Mouse (Mus musculus): Measurements from ENCODE around the gene 3110009E18Rik.
A peak's percentile ranks its signal among the peaks of the same experiment; 100 is the strongest.

The 3110009E18Rik gene

GRCm38 (mm10) chr1:120120969-120121811 lies at the start of gene 3110009E18Rik, which contains the start of gene Dbi:
3110009E18Rik (plus strand) TSS chr1:120121187.
Dbi (minus strand) TSS chr1:120121078.
- peak; percentile 96 for DNase-seq

GRCm38 (mm10) chr1:120072900-120073299 lies 48.1 kb upstream of the 3110009E18Rik start:
- peak; percentile 90 for DNase-seq

- peak; percentile 92 for DNase-seq
Observed at GRCm38 (mm10) chr1:120073519-120074306, 47.3 kb upstream of the 3110009E18Rik start, which contains the start of gene Tmem37. Tmem37 (minus strand) TSS chr1:120074074.

GRCm38 (mm10) chr1:120074307-120074702 lies 46.7 kb upstream of the 3110009E18Rik start:
- DNase-seq: no peak

- DNase-seq: peak; percentile 74
Observed at GRCm38 (mm10) chr1:120074931-120075330, 46.1 kb upstream of the 3110009E18Rik start.

- no peak for DNase-seq
Observed at GRCm38 (mm10) chr1:120075507-120075906, 45.5 kb upstream of the 3110009E18Rik start.

DNA sequence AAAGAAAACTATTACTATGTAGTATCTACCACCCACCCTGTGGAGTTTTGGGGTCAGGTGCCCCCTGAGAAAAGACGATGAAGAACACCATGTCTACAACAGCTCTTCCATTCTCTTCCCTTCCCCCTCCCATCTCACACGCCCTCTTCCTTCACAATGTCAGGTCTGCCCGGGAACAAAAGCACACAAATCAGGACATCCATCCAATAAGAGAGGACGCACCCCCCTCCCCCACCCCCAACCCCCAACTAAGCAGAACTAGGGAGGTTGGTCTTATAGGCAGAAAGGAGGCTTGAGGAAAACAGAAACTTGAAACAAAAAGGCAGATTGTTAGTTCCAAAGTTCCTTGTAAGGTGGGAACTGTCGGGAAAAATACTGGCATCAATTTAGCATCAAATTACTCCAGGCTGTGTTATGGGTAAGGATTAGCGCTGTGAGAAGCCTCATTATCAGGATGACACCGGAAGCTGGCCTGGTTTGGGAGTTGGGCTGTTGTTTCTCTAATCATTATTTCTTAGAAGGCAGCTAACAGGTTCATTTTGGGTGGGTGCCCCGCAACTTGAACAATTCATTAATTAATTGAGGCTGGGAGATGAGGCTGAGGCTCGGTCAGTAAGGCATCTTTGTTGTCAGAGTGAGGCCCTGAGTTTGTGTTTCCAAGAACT lies 43.1 kb upstream of the 3110009E18Rik start:
- no peak for DNase-seq

DNA sequence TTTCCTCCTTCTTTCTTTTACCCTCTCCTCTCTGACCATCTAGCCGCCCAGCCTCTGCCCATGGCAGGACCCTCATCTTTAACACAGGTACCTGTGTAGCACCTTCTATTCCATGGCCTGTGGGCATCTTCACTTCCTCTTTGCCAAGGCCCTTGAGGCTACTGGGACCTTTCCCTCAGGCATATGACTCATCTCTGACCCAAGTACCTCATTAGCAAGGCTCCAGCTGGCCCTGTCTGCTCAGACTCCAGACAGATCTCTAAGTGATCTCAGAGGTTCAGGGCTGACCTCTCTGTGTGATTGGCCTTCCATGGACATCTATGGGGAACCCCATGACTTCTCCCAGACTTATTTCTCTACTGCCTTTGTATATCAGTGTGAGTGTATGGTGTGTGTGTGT lies 40.4 kb upstream of the 3110009E18Rik start:
- DNase-seq: no peak

- no peak for DNase-seq
Observed at GRCm38 (mm10) chr1:120082957-120083585, 37.9 kb upstream of the 3110009E18Rik start.

GRCm38 (mm10) chr1:120083921-120084517 lies 37.0 kb upstream of the 3110009E18Rik start:
- no peak for DNase-seq

GRCm38 (mm10) chr1:120085696-120086095 lies 35.3 kb upstream of the 3110009E18Rik start:
- no peak for DNase-seq

DNA sequence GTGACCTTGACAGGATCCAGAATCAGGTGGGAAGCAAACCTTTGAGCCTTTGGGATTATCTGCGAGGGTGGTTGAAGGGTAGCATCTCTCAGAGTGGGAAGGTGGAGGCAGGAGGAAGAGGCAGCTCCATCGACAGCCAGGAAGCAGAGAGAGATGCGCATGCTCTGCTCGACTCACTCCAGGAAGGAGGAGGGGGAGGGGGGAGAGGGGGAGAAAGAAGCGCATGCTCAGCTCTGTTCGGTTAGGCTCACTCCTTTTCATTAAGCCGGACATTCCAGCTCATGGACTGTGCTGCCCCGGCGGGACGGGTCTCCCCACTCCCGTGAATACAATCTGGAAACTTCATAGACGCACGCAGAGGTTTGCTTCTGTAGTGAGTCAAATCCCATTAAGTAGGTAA lies 34.3 kb upstream of the 3110009E18Rik start:
- no peak for DNase-seq

DNA sequence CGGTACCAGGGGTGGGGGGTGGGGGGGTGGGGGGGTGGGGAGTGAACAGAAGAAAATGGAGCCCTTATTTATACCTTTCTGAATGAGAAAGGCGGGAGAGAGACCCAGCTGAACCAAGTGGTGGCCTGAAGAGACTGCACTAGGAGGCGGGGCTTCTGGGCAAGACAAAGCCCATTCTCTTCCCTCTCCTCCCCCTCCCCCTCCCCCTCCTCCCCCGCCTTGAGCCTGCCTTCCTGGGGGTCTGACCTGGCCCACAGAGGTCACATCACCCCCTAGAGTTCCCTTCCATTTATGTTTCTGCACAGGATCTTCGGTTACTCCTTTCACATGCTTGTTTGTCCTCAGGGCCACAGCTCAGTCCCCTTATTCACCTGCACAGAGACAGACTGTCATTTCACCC lies 31.8 kb upstream of the 3110009E18Rik start:
- DNase-seq: no peak

GRCm38 (mm10) chr1:120090880-120091570 lies 30.0 kb upstream of the 3110009E18Rik start:
- no peak for DNase-seq

DNA sequence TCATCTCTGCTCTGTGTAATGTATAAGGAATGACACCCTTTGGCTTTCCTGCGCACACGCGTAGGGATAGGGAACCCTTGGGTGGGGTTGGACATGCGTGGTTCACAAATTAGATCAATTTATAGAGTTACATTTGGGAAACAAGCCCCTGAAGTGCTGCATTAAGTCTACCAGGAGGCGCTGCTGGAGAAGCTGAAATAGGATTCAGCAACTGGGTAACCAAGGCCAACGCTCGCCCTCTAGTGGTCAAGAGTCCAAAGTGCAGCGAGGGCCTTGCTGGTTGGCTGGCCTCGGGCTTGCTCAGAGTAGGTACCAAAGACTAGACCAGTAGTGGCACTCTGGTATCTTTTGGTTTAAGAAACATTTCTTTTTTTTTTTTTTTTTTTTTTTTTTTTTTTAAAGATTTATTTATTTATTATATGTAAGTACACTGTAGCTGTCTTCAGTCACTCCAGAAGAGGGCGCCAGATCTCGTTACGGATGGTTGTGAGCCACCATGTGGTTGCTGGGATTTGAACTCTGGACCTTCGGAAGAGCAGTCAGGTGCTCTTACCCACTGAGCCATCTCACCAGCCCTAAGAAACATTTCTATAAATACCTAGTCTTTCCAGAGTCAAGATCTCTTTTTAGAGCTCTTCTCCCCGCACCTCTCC lies 27.4 kb upstream of the 3110009E18Rik start:
- DNase-seq: peak; percentile 91

DNA sequence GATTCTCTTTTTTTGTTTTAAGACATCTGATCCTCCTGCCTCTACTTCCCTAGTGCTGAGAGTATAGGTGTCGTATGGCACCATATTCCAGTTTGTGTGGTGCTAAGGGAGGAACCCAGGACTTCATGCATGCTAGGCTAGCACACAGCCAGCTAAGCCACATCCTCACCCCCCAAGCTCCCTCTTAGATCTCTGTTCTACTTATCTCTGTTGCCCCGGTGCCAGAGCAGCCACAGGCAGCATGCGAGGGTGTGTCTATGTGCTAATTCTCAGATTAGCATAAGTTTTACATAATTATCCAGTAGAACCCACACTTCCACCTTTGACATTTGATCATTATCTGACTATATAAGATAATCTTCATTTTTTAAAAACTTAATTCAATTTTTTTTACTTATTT lies 26.1 kb upstream of the 3110009E18Rik start:
- DNase-seq: no peak

DNA sequence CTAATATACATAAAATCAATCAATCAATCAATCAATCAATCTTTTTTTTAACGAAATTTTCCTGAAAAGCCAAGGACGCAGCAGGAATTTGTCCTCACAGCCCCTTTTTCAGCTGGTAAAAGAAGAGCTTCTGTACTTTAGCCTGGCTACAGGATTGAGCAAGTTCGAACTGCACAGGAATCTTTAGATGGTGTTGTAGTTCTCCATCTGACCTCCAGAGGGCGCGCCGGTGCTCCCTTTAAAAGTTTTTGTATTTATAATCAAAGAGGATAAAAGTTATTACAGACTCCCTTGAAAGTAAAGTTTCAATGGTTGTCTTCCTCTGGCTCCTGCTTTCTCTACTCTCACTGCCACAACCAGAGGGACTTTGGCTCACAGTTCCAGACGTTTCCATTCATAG lies 22.7 kb upstream of the 3110009E18Rik start:
- peak; percentile 86 for DNase-seq

GRCm38 (mm10) chr1:120099483-120099882 lies 21.5 kb upstream of the 3110009E18Rik start:
- no peak for DNase-seq

DNA sequence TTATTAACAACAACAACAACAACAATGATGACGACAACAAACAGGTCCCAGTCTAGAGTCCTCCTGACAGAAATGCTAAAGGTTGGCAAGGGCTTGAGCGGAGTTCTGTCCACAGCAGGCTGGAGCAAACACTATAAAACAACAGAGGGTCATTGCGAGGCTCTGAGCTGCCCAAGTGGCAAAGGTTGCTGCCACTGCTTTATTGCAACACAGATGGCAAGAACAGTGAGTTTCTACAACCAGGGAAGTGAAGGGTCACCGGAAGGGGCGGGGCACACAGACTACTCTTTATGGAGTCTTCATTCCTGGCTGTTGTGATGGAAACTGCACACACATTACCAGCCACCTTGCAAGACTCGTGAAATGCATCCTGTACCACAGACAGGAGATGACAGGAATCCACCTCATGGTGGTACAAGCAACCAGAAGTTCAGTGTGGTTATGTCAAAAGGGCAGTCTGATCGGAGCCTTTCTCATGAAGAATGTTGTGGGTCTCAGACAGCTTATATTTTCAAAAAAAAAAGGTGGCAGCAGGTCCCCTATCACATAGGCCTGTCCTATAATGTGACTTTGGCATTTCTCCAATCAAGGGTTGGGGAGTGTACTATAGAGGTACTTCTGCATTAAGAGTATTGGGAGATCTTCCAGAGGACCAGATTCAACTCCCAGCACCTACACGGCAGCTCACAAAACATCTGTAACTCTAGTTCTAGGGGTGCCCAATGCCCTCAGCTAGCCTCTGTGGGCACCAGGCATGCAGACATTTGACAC lies 20.3 kb upstream of the 3110009E18Rik start:
- DNase-seq: no peak

DNA sequence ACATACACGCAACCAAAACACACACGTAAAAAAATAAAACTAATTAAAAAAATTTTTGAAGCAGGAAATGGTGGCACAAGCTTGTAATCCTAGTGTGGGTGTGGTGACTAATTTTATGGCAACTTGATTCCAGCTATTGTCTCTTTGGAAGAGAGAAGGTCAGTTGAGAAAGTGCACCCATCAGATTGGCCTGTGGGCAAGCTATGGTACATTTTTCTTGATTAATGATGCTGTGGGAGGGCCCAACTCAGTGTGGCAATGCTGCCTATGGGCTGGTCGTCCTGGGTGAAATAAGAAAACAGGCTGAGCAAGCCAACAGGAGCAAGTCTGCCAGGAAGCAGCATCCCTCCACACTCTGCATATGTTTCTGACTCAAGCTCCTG lies 19.8 kb upstream of the 3110009E18Rik start:
- DNase-seq: no peak

Measured in kidney, adult 18-20 months (tissue).